Mouse (Mus musculus) cerebellum, adult (tissue): ENCODE measurements around the gene Hunk.

Experiments used
- ATAC-seq: cut with Nextera tagmentation; 2 replicates; pipeline ENCODE4 v1.9.2; 2017; ENCODE audit warnings: mild to moderate bottlenecking, moderate library complexity, mixed read lengths; ENCODE audit not compliant: insufficient number of reproducible peaks, low FRiP score, low TSS enrichment

Hunk gene

GRCm38 (mm10) chr16:90491898-90492499, 106.2 kb downstream of the Hunk start:
- no peak for ATAC-seq

GRCm38 (mm10) chr16:90496930-90497329, 111.1 kb downstream of the Hunk start:
- ATAC-seq = no peak

- no peak for ATAC-seq
Observed at GRCm38 (mm10) chr16:90497749-90498464, 112.1 kb downstream of the Hunk start.

GRCm38 (mm10) chr16:90500809-90501208, 115.0 kb downstream of the Hunk start:
- no peak for ATAC-seq

GRCm38 (mm10) chr16:90505252-90505651, 119.4 kb downstream of the Hunk start:
- ATAC-seq = no peak

GRCm38 (mm10) chr16:90505680-90506079, 119.9 kb downstream of the Hunk start:
- no peak for ATAC-seq

- no peak for ATAC-seq
Observed at GRCm38 (mm10) chr16:90511551-90512296, 125.9 kb downstream of the Hunk start.

- ATAC-seq = no peak
Observed at GRCm38 (mm10) chr16:90517041-90517440, 131.2 kb downstream of the Hunk start.

GRCm38 (mm10) chr16:90518232-90518631, 132.4 kb downstream of the Hunk start:
- no peak for ATAC-seq

- ATAC-seq = no peak
Observed at GRCm38 (mm10) chr16:90518732-90519295, 133.0 kb downstream of the Hunk start.

GRCm38 (mm10) chr16:90521191-90521950, 135.6 kb downstream of the Hunk start:
- ATAC-seq = no peak

GRCm38 (mm10) chr16:90521951-90522255, 136.1 kb downstream of the Hunk start:
- ATAC-seq = no peak

- no peak for ATAC-seq
Observed at GRCm38 (mm10) chr16:90522575-90522974, 136.8 kb downstream of the Hunk start.

GRCm38 (mm10) chr16:90523373-90523772, 137.6 kb downstream of the Hunk start:
- no peak for ATAC-seq

GRCm38 (mm10) chr16:90523894-90524293, 138.1 kb downstream of the Hunk start:
- no peak for ATAC-seq

GRCm38 (mm10) chr16:90524393-90524792, 138.6 kb downstream of the Hunk start:
- no peak for ATAC-seq

- no peak for ATAC-seq
Observed at GRCm38 (mm10) chr16:90533119-90533673, 147.4 kb downstream of the Hunk start.

GRCm38 (mm10) chr16:90534591-90534990, 148.8 kb downstream of the Hunk start:
- no peak for ATAC-seq

GRCm38 (mm10) chr16:90538926-90539325, 153.1 kb downstream of the Hunk start:
- ATAC-seq = no peak

- ATAC-seq = no peak
Observed at GRCm38 (mm10) chr16:90541191-90541590, 155.4 kb downstream of the Hunk start.
